Mouse (Mus musculus) megakaryocyte-erythroid progenitor cell, adult 5-6 weeks (primary cell): ENCODE measurements around the gene Hoxc9. TPM values are rescaled to one million over a fixed set of nuclear protein-coding genes. Genes with fewer than 3 reads are reported as not detected.

Experiments
- ATAC-seq: replicated peaks from 2 replicates; pipeline ENCODE4 v1.8.0; 2016; ENCODE audit warnings: mild to moderate bottlenecking, inconsistent platforms; ENCODE audit not compliant: severe bottlenecking, poor library complexity, low FRiP score, low TSS enrichment
- total RNA-seq, 2 experiments: library from RNA; stranded (forward) in 1 of 2; stranded (reverse) in 1 of 2; fragments of 200-1000, 215-1000 nt in 1 of 2; fragments of >200 nt in 1 of 2; fragmentation: Nextera tagmentation in 1 of 2; gene quantifications; 2 replicates each; pipeline ENCODE4 v1.2.3; 2014 to 2017

Hoxc9 gene
- total RNA-seq (2014; fragmentation: Nextera tagmentation), result not detected in 2 replicates
- total RNA-seq (2017), result not detected in 2 replicates

DNA sequence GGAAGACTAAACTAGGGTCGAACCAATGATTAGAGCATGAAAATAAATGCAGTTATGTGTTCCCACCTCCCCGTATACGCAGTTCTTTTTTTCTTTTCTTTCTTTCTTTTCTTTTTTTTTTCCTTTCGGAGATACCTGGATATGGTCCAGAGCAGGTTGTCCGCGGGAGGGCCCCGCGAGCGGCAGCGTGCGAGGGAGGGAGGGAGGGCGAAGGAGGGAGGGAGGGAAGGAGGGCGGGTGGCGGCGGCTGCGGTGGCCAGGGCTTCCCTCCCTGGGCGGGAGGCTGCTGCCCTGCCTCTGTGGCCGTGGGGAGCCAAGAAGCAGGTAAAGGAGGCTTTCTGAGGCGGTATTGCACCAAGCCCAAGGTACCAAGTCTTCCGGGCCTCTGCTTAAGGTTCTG, at the start of gene Hoxc9:
Hoxc9 (plus strand) TSS at position 269 of the 400 bp plus-strand sequence.
- ATAC-seq, result no peak

DNA sequence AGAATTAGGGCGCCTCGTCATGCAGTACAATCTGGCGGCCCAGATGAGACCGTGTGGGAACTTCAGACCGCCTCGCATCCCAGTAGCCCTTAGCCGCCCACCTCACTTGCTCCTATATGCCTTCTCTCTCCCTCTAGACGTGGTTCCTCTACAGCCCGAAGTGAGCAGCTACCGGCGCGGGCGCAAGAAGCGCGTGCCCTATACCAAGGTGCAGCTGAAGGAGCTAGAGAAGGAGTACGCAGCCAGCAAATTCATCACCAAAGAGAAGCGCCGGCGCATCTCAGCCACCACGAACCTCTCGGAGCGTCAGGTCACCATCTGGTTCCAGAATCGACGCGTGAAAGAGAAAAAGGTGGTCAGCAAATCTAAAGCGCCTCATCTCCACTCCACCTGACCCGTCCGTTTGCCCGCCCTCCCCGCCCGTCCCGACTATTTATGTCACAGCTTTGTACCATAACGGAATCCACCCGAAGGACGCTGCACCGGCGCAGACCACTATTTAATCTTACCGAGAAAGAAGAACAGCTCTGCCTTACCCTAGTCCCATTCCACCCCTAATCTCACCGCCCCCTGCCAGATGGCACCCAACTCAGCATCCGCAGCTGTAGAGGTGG, 49.1 kb upstream of the Hoxc9 start:
- ATAC-seq, result no peak

DNA sequence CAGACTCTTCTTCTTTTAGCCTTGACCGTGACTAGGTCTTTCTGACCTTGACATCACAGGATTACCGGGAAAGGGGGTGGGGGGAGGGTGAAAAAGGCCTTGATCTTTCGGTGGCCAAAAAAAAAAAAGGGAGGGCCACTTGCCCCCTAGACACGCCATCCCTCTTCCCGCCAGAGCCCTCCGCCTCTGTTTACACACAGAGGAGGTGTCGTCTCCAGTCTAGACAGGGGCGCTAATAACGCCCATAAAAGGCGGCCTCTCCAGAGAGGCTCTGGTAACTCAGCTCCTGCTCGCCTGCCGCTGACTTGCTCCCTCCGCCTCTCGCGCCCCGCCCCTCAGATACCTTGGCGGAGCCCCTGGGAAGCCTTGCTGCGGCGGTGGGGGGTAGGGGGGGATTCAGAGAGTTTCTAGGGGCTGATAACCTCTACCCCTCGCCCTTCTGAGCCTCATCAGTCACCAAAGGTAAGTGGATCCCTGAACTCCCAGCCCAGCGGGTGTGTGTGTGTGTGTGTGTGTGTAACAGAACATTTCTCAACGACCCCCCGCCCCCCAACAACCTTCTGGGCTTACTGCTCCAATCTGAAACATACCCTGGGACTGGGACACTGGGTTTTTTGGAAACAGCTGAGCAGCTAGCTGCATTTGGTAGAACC, 44.4 kb upstream of the Hoxc9 start:
- ATAC-seq, result no peak

- no peak for ATAC-seq
These were observed 41.8 kb upstream of the Hoxc9 start for GRCm38 (mm10) chr15:102934438-102934837.

GRCm38 (mm10) chr15:102934897-102935296, 41.3 kb upstream of the Hoxc9 start:
- no peak for ATAC-seq

DNA sequence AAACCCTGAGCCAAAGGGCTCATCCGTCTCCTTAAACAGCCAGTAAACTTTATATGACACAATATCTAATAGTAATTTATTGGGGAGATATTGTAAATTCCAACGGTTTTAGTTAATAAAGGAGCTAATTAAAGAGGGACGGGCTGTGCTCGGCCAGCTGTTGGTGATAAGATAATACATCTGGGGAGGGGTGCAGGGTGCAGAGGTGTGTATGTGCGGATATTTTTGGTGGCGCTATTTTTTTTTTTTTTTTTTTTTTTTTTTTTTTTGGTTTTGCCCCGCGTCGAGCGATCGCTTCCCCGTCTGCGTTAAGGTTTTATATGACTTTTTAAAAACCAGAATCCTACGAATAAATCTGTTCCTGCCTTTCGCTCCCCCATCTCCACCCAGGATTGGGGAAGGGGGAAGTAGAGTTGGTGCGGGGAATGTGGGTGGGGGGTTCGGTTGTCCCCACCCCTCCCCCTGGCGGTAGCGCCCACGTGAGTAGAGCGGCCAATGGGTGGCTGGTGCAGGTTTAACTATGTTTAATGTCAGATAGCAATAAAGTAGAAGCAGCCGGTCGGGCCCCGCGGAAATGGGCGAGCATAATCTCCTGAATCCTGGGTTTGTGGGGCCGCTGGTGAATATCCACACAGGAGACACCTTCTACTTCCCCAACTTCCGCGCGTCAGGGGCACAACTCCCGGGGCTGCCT, 39.8 kb upstream of the Hoxc9 start, which contains the start of gene Hoxc12:
Hoxc12 (plus strand) TSS at position 479 of the 694 bp plus-strand sequence.
- no peak for ATAC-seq

GRCm38 (mm10) chr15:102937036-102937666, 39.1 kb upstream of the Hoxc9 start:
- ATAC-seq, result no peak

DNA sequence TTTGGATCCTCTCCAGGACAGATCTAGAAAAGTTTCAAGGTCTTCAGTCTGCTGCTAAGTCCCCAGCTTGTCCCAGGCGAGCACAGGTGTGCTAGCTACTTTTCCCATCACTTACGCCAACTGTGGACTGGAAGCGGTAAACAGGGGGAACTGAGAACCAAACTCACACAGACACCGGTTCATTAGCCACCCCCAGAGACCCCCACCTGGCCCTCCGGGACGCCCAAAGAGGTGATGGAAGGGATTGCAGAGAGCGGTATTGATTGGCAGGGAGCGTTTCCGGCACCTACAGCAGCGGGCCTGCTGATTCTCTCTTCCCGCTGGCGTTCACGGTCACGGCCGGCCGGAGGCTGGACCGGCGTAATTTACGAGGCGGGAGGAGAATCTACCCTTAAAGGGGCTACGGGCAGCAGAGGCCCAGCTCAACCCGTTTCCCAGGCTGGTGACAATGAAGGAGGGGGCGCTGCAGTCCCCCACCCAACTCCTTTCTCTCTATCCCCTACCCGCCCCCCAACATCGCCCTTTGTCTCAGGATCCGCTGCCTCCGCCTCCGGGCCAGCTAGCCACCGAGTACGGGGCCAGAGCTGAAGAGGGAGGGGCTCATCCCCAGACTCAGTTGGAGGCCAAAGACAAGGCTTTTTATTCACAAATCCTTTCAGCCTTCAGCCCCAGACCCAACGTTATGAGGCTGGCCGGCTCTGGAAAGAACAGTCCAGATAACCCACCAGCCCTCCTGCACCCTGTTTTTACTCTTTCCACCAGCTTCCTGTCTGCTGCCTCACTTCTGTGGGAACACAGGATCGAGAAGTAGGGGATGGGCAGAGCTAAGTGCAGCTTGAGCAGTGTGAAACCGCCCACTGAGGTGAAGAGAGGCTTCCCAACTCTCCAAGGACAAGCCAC, 36.7 kb upstream of the Hoxc9 start:
- ATAC-seq, result no peak

DNA sequence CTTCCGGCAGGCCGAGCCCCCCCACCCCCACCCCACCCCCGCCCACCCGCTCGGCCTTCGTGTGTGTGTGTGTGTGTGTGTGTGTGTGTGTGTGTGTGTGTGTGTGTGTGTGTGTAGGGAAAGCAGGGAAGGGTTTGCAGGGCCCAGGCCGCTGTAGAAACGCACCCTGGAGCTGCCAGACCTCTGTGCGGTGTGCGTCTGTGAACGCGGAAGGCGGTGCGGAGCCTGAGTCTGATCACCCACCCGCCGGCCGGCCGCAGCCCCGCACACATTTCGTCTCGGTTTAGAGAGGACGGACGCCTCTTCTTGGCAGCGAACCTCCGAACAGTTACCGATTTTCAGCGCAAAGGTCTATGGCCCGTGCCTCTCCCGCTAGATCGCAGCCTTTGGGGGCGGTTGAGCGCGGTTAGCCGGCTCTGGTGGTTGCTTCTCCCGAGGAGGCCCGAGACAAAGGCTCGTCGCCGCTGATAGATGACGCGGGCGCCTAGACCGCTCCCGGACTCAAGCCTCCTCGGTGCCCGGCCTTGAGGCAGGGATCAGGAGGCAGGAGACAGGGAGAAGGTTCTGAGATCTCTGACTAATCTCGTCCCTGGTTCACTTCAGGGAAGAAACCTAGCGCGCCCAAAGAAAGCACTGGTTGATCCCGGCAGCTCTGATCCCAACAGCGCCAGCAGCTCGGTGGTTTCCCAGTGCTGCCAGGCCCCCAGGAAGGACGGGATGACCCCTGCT, 33.3 kb upstream of the Hoxc9 start:
- no peak for ATAC-seq

DNA sequence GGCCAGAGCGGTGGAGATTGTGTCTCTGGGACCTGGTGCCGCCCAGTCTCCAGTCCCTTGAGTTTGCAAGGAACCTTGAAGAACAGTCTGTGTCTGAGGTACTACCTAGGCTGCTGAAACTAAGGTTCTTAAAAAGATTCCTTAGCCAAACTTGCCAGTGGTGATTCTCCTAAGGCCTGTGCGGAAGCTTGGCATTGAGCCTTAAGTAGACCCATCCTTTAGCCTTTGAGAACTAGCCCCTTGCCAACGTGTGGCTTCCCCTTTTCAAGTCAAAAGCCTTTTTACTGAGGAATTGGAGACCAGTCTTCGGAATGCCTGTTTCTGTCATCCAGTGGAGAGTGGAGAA, 32.8 kb upstream of the Hoxc9 start:
- ATAC-seq, result no peak

GRCm38 (mm10) chr15:102945185-102946077, 30.8 kb upstream of the Hoxc9 start:
- ATAC-seq, result no peak

GRCm38 (mm10) chr15:102947276-102947675, 29.0 kb upstream of the Hoxc9 start:
- ATAC-seq, result no peak

- no peak for ATAC-seq
These were observed 27.4 kb upstream of the Hoxc9 start for GRCm38 (mm10) chr15:102948842-102949241.

DNA sequence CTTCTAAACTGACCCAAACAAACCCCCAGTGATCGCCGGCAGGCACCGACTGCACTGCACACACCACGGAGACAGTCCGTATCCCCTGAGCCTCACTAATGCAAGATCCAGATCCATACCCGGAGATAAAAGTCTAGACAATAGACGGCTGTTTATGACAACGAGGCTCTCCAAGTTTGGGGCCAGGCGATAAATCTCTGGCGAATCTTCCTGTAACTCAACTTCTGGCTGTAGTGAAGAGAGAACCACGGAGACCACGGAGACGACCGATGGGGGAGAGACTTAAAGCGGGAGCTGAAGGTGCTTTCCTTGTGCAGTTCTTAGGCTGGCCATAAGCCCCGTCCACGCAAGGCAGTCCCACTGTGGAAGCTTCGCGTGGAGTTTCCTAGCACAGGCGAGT, 26.5 kb upstream of the Hoxc9 start:
- no peak for ATAC-seq

DNA sequence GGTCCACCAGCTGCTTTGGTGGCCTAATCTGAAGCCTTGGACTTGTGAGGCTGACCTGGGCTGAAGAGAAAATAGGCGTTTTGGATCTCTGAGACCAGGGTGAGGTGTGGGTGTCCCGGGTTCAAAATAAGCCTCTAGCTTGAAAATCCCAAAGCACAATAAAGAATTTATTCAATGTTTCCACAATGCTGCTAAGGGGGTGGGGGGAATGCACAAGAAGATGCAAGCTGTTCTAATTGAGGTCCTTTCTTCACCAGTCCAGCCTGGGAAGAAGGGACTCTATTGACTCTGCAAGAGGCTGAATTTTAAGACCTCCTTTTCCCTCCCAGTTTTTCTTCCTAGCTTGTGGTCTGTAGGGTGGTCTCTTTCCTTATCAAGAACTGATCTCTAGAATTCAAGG, 25.4 kb upstream of the Hoxc9 start:
- no peak for ATAC-seq

DNA sequence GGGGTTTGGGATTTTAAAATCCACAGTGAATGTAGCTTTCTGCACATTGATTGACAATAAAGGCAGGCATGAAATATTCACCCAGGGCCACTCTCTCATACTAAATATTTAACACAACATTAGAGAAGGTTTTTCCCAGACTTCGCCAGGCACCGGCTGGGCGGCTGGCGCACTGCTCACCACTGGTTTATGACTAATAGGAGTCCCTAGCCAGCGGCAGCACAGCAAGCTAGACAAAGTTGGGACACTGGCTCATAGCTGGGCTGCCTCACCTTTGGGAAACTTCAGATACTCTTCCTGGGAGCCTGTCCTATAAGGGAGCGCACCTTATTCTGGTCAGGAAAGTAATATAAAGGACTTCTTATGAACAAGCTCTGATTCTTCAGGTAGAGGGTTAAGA, 22.7 kb upstream of the Hoxc9 start:
- ATAC-seq, result no peak

DNA sequence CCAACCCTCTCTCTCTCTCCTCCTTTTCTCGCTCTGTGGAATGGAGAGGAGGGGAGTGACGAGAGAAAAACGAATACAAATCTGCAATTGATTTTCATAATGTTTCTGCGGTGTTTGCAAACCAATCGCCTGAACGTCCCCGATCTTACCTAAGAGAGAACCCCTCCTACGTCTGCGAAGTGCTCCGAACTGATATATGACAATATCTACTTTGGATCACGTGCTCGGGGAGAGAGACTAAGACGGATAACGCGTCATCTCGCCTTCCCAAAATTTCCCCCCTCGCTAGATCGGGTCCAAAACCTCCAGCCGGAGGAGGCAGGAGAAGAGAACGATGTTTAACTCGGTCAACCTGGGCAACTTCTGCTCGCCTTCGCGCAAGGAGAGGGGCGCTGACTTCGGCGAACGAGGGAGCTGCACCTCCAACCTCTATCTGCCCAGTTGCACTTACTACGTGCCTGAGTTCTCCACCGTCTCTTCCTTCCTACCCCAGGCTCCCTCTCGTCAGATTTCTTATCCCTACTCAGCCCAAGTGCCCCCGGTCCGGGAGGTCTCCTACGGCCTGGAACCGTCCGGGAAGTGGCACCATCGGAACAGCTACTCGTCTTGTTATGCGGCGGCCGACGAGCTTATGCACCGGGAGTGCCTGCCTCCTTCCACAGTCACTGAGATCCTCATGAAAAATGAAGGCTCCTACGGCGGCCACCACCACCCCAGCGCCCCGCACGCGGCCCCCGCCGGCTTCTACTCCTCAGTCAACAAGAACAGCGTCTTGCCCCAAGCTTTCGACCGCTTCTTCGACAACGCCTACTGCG, 21.8 kb upstream of the Hoxc9 start, which contains the start of gene Hoxc11:
Hoxc11 (plus strand) TSS at position 236 of the 815 bp plus-strand sequence.
- ATAC-seq, result 0 out of 2 replicates have a peak, but pooled peaks have one; percentile 41
